Mouse (Mus musculus) left cerebral cortex, adult 11 months (tissue): ENCODE results near the gene Srl.
"Not testable (repeated sequence)": the region's sequence is repeated elsewhere in the genome, so short reads cannot be mapped to it uniquely, and the experiment has no call there.

Experiments used
- DNase-seq: peaks from one replicate; pipeline ENCODE4 v3.0.0; 2022; ENCODE audit warnings: low spot score

Srl gene

DNA sequence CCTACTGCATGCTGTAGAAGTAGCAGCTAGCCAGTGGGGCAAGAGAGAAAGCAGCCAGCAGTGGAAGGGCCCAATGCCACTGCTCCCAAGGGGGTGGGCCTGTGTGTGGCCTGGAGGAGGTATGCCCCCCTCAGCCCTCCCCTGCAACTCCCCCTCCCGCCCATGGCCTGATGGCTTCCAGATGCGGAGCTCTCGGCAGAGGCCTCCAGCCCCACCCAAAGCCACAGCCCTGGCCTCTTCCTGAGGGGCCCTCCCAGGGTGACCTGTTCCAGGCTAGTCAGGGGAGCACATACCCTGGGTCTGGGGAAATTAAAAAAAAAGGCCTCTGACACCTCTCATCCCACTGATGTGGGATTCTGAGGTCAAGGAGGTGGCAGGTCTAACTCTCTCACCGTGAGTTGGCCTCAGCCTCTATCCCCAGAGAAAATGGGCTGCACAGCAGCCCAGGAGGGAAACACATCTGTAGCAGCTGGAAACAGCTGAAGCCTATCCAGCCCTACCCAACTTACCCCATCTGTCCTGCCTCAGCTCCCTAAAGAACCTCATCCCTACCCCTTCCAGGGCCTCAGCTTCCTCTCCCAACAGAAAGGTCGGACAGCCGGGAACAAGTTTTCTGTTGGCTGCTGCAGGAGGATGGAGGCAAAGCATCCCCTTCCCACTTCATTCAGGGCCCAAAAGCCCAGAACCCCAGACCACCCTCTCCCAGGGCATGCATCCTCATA lies 11.4 kb upstream of the Srl start:
- no peak for DNase-seq

DNA sequence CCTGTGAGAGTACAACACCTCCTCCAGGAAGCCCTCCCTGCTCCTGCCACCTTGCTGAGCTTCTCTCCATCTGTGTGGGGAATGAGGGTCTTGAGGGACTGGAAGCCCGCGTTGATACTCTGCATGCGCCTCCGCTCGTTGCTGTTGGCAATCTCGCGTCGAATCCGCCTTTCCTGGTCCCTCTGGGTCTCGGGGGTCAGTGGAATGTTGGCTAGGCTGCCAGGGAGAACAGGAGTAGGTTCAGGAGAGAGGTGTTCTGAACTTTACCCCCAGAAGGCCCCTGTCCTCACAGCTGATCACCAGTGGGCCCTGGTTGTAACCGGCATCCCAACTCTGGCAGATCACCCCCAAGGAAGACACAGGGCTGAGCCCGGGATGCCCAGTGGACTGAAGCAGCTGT lies 10.3 kb upstream of the Srl start:
- no peak for DNase-seq

DNA sequence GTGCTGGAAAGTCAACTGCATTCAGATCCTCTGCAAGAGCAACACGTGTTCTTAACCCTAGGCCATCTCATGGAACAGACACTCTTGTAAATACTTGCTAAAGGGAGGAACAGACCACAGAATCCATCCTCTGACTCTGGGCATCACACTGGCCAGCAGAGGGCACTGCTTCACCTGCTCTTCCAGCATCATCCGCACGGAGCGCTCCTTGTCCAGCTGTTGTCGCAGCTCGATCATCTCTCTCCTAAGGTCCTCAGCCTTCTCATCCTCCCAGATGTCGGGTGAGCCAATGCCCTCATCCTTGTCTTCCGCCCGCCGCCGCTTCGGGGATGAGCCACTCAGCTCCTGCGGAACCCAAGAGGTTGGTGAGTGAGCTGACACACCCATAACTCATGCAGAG lies 9.4 kb upstream of the Srl start:
- peak; percentile 61 for DNase-seq

DNA sequence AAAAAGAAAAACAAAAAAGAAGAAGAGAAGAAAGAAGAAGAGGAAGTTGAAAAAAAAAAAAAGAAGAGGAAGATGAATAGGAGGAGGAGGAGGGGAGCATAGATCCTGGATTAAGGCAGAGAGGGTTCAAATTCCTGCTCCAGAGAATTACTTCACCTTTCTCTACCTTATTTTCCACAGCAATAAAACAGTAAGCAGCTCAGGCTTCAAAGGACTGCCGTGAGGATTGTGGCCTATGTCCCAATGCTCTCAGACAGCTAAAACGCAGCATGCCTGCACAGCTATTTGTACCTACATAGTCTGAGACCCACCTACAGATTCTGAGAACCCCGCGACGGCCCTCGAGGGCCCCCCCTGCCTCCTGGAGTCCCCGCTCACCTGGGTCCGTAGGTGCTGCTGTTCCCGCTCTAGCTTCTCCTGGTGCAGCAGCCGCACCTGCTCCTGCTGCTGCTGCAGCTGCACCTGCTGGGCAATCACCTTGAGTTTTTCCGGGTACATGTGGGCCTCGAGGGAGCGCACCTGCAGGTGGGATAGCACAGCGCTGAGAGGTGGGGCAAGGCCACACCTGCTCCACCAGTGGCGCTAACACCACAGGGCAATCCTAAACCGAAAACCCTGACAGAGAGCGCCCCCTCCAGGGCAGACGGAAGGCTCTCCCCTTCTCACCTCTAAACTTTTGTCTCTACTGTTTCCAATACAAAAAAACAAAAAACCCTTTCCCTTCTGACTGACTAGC lies 7.5 kb upstream of the Srl start:
- DNase-seq: no peak

DNA sequence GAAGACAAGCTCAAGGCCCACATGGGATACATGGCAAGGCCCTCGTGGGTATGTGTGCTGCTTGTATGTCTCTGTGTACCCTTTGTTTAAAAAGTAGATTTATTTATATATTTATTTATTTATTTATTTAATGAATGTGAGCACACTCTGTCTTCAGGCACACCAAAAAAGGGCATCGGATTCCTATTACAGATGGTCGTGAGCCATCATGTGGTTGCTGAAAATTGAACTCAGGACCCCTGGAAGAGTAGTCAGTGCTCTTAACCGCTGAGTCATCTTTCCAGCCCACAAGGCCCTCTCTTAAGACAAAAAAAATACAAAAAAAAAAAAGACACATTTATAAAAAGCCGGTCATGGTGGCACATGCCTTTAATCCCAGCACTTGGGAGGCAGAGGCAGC lies 6.0 kb upstream of the Srl start:
- DNase-seq: no peak

DNA sequence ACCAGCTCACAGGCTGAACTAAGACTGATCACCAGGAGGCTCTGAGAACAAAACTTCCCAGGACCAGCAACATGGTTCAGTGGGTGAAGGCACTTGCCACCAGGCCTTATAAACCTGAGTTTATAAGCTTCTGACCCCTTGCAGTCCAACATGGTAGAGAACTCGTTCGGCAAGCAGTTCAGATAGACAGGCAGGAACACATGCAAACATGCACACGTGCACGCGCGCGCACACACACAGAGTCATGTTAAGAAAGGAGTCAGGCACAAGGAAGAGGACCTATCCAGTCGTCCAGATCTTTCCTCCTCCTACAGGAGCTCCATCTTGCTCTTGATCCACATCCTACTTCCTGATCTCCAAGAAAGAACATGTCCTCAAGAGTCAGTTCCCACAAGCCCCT lies 5.2 kb upstream of the Srl start:
- no peak for DNase-seq

DNA sequence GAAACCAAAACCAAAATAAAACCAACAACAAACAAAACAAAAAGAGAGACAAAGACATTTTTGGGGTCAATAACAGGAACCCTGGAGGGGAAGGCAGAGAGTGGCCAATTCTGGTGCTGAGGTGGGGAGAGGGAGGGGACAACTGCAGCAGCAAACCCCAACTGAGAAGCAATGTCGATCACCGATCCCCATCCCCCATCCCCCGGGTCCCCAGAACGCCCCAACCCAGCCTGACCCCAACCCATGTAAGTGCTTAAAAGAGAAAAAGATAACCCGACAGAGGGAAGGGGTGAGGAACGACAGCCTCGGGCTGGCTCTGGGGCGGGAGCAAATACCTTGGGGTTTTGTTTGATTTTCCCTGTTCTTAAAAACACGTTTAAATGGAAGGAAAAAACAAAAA lies 3.2 kb upstream of the Srl start:
- no peak for DNase-seq

DNA sequence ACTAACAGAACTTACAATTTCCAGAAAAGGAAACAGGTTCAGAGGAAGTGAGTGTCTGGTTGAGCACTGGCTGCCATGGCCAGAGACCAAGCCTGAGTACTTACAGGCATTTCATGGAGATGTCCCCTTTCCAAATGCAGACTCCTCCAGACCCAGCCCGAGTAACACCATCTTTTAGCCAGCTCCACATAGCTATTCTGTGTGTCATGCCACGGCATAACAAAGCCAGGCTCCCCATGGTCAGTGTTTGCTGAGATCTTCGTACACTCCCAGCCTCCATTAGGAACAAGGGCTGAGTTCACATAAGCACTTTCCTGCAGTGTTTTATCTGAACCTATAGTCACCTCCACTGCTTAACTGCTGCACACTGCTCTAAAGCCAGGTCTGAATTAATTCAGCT lies 1.6 kb upstream of the Srl start:
- no peak for DNase-seq

DNA sequence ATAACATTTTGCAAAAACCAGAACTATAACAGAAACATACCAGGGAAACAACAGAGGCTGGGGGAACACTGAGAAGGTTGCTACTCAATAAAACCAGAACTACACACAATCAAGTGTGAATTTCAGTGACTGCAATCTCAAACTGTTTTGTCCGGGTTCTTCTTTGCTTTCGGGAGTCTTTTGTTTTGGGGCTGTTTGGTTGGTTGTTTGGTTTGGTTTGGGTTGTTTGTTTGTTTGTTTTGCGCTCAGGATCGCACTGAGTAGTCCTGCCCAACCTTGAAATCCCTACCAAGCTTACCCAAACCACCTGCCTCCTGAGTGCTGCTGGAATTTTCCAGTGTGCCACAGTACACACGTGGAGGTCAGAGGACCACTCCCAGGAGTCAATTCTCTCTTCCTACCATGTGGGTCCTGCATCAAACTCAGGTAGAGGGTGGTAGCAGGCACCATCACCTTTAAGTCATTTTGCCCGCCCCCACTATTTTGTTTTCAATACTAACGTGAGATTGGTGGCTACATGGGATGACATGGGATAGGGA lies 689 bp upstream of the Srl start:
- no peak for DNase-seq

DNA sequence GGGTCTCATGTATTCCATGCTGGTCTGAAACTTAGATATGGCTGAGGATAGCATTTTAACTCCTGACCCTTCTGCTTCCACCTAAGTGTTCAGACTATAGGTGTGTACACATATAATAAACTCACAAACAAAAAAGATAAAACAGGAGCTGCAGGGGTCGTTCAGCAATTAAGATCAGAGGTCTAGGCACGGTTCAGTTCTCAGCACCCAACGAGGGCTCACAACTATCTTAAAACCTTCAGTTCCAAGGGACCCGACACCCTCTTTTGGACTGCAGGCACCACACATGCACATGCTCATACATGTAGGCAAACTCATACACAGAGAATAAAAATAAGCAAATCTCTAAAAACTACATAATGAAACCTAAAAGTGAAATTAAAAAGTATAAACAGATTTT lies 583 bp downstream of the Srl start:
- DNase-seq: no peak

DNA sequence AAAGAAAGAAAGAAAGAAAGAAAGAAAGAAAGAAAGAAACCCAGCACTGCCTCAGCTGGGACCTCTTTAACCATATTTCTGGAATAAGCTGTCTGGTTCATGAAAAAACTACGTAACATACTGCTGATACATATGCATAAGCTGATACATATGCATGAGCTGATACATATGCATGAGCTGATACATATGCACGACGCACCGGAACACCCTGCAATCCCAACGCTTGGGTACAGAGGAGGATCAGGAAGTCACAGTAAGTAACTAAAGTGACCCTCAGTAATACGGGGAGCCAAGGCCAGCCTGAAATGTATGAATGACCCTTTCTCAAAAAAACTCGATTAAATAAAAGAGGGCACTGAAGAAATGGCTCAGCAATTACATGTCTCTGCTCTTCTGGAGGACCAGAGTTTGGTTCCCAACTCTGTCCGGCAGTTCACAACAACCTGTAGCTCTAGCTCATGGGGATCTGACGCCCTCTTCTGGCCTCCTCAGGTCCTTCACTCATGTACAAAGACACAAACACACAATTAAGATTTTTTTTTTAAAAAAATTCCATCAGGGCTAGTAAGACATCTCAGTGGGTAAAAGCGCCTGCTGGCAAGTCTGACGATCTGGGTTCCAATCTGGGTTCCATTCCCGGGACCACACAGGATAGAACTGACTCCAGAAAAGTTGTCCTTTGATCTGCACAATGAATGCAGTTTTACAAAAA lies 1.4 kb downstream of the Srl start:
- DNase-seq: no peak

DNA sequence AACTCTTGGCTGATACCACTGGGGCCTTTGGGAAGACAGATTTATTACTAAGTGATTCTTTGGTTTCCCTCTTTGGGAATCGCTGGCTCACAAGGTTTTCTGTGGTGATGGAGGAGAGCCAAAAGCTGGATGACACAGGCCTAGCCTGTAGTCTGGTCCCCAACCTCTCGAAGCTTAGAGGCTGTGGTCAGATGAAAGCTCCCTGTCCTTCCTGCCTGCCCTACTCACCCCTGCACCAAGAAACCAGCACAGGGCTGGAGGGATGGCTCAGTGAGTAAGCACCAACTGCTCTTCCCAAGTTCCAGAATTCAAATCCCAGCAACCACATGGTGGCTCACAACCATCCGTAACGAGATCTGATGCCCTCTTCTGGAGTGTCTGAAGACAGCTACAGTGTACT lies 2.1 kb downstream of the Srl start:
- no peak for DNase-seq

DNA sequence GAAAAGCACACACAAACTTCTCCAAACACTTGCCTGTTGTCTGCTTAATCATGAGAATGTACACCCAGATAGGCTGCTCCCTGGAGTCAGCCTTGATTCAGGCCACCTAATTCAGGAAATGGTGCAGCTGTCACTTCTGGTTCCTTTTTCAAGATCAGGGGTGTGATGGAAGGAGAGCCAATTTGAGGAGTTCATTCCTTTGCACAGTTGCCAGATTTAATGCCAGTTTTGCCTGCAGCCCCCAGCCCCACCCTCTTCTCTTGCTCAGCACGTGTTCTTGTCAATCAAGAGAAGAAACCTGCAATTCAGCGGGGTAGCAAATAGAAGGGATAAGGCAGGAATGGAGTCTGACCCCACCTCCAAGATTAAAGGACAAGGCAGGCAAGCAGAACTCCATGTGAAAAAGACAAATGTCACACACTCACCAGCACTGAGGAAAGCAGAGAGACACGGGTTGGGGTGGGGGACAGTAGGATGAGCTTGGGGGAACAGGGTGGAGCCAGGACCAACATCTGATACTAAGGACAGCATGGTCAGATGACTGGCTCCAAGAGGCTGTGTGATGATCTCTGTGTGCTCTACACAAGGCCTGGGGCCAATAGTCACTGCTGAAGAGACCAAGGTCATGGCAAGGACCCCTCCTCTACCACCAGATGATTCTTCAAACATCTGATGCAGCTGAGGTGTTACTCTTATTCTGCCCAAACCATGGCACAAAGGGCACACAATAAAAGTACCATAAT lies 3.8 kb downstream of the Srl start:
- DNase-seq: no peak

DNA sequence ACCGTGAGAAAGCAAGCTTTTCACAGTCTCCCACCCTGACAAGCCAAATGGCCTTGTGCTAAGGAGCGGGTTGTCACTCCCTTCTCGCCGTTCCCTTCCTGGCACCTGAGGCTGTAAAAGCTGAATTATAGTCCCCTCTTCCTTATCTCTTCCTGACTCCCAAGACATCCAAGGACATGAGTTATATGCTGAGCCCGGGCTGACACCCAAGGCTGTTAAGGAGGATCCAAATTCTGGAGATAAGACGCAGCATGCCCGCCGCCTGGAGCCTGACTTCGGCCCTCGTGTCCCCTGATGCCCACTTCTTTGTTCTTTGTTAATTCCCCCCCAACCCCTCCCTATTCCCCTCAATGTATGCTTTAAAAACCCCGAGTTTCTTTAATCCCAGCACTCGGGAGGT lies 14.2 kb downstream of the Srl start:
- not testable (repeated sequence) for DNase-seq

DNA sequence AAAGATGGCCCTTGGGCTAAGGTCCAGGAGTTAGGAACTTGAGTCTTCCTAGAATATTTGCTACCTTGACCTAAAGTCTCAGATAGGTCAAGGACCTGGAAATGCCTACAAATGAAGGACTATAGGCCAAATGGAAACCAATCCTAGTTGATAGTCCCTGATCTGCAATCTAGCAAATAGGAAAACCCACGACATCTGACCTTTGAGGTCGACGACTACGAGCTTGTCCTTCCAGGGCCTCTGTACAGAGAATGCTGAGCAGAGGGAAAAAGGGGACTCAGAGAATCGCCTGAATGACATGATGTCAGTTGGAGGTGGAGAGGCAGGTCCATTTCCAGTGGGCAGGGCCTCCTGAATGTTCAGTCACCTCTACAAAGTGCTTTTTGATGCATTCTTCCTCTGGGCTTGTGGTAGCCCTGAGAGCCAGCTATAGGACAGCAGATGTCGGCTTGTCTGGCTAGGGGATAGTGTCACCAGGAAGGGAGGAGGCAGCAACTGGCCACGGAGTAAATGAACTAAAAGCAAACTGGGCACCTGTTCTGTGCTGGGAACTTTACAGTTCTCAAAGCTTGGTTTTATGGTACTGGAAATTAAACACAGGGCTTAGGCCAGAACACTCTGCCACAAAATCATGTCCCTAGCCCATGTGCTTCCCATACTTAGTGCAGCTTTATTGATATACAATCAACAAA lies 18.2 kb downstream of the Srl start:
- DNase-seq: no peak

DNA sequence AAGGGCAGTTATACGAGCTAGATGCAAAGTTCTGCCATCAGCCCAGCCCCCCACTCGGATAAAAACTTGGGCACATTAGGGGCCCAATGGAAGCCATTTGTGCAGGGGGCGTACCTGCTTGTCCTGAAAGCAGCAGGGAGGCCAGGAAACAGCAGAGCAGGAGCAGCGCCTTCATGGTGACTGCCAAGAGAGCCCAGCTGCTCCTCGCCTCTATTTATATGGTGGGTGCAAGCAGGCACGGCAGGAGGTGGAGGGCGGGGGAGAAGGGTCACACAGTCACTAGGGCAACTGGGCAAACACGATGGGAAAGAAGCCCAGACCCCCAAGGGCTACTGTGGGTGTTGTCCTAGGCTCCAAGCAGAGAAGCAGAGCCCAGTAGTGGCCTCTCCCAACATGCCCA lies 18.7 kb downstream of the Srl start:
- no peak for DNase-seq

DNA sequence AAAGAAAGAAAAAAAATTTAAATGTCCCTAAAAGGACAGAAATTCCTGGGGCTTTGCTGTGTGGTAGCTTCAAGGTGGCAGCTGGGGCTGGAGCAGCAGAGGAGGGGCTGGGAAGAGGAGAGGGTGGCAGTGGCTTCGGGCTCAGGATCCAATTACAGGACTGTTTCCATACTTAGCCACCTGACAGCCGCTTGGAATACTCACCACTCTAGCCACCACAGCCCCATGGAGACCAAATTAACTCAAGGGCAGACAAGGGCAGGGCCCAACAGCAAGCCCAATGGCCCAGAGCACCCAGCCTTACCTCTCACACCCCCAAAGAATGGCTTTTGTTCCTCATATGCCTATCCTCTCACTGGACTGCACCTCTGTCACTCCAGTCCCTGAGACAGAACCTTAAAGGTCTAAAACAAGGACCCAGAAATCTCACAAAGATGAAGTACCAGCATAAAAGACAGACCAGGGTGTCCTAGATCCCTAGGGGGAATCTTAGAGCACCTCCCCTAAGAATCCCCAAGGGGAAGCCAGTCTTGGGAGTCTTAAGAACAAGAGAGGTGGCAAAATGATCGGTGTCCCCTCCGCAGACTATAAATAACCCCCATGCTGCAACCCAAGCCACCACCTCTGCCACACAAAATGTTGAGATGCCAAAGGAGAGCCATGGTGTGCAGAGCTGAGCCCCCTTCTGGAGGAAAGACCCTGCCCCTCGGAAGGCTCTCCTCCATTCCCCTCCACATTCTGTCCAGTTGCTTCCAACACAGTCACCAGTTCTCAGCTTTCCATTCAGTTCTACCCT lies 19.7 kb downstream of the Srl start:
- no peak for DNase-seq

DNA sequence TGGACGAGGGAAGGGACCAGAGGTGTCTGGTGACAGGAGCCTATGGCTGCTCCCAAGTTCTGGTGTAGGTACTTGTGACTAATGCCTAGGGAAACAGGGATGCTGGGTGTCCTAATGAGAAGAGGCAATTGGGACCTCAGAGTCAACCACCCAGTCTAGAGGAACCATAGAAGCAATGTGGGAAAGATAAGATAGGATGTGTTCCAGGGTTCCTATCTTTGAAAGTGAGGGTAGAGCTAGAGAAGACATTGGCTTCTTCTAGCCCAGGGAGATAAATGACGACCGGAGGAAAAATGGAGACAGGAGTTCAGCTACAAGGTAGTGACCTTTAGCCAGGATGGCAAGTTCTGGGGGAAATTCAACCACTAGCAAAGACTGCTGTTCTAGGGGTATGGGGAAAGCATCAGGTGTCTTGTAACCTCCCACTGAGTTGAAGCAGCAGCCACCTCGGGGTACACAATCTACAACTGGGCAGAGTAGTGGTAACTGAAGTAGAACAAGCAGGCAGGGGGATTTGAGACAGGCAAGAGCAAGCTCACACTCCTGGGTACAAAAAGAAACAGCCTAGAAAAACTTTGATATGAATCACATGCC lies 20.4 kb downstream of the Srl start:
- no peak for DNase-seq

DNA sequence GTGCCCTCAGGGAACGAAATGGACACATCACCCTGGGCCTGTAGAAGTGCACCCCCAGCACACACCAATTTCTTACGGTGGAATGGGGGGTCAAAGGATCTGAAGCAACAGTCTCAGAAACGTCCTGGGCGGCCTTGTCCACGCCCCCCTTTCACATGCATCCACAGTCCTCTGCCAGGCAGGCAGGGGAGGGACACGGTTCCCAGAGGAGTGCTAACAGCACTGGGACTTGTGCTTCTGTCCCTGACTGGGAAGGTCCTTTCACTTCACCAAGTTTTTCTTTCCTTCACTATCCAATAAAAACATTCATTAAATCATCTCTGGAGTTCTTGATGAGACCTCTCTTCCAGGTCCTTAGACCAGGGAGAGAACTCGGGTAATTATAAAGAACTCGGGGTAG lies 20.9 kb downstream of the Srl start:
- DNase-seq: no peak

DNA sequence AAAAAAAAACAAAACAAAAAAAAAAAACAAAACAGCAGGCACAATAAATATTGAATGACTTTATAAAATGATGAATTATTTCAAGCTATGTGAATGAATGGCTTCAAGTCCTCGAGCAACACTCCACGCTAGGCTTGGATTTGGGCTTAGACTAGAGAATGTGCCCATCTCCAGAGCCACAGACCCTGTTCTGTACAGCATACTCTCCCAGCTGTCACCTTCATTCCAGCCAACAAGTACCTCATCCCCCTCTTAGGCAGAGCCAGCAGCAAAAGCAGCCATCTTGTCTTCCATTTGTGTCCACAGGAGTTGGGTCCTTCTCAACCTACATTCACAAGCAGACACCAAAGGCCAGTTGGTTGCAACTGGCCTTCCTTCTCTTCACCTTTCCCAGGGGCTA lies 21.8 kb downstream of the Srl start:
- no peak for DNase-seq

DNA sequence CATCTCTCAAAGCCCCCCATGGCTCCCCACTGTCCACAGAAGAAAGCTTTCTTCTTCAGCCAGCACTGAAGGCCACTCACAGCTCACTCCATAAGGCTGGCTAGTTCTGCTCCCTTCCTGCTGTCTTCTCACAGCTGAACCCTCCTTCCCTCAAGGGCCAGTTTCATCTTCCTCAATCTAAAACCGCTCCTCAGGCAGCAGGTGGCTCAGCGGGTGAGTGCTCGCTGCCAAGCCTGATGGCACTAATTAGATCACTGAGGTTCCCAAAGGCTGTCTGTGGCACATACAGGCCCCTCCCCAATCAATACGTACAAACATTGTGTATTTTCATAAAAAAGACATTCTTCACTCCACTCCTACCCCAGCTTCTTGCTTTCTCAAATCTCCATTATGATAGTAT lies 22.5 kb downstream of the Srl start:
- DNase-seq: no peak
